Mouse (Mus musculus) C2C12 (cell line): ENCODE data around the gene Mettl21a. TPM values are rescaled to one million over a fixed set of nuclear protein-coding genes. Genes with fewer than 3 reads are reported as not detected.
"Not testable (repeated sequence)": the region's sequence is repeated elsewhere in the genome, so short reads cannot be mapped to it uniquely, and the experiment has no call there.

Experiments
- H3K27me3 ChIP-seq: one replicate; pipeline ENCODE4 v1.6.1; 2011; ENCODE audit not compliant: control insufficient read depth, insufficient read depth, insufficient read length
- H3K36me3 ChIP-seq: one replicate; pipeline ENCODE4 v1.6.1; 2011; ENCODE audit not compliant: control insufficient read depth, insufficient read depth
- H3K4me3 ChIP-seq: one replicate; pipeline ENCODE4 v1.5.1; 2011; ENCODE audit warnings: mild to moderate bottlenecking, control low read depth; ENCODE audit not compliant: poor library complexity, insufficient read depth, severe bottlenecking
- H3K79me2 ChIP-seq: one replicate; pipeline ENCODE4 v1.6.1; 2011; ENCODE audit not compliant: control insufficient read depth, insufficient read depth
- H3K79me3 ChIP-seq: one replicate; pipeline ENCODE4 v1.6.1; 2011; ENCODE audit warnings: low read depth, control low read depth
- H3ac ChIP-seq: one replicate; pipeline ENCODE3; 2011; ENCODE audit warnings: low read depth; ENCODE audit not compliant: control insufficient read depth, insufficient read length
- CEBPB ChIP-seq: IDR thresholded peaks from one replicate; pipeline ENCODE4 v1.6.1; 2011; ENCODE audit warnings: low read depth, mild to moderate bottlenecking, control low read depth, moderate library complexity
- CTCF ChIP-seq: IDR thresholded peaks from one replicate; pipeline ENCODE4 v1.5.1; 2011; ENCODE audit not compliant: control insufficient read depth, insufficient read depth, insufficient read length
- FOSL1 ChIP-seq: IDR thresholded peaks from one replicate; pipeline ENCODE4 v1.8.0; 2011; ENCODE audit warnings: mild to moderate bottlenecking, low read length; ENCODE audit not compliant: poor library complexity, insufficient read depth, severe bottlenecking
- MAX ChIP-seq: IDR thresholded peaks from one replicate; pipeline ENCODE4 v1.6.1; 2011; ENCODE audit warnings: mild to moderate bottlenecking, control low read depth
- MYOD1 ChIP-seq: IDR thresholded peaks from one replicate; pipeline ENCODE4 v1.6.1; 2011; ENCODE audit warnings: low read depth; ENCODE audit not compliant: control insufficient read depth, insufficient read length
- MYOG ChIP-seq: IDR thresholded peaks from one replicate; pipeline ENCODE4 v1.6.1; 2011; ENCODE audit not compliant: control insufficient read depth, insufficient read length; ENCODE audit errors: extremely low read depth
- USF1 ChIP-seq: IDR thresholded peaks from one replicate; pipeline ENCODE4 v1.6.1; 2011; ENCODE audit warnings: low read depth, mild to moderate bottlenecking, control low read depth, moderate library complexity
- polyA plus RNA-seq: library from polyadenylated mRNA; unstranded; fragments of >200 nt; fragmentation: generic; extraction: Trizol; gene quantifications from one replicate; pipeline ENCODE4 v1.2.1, GENCODE M21; 2012; ENCODE audit warnings: missing spikeins

Gene Mettl21a
- polyA plus RNA-seq, 1 experiment, result 27.9 TPM

GRCm38 (mm10) chr1:64578801-64579200 is 38.2 kb downstream of the Mettl21a start:
- H3ac ChIP-seq, result no peak overlapping the region
- no peaks in the 10 kb centered on the region for H3K79me2 ChIP-seq
- no peaks in the 10 kb centered on the region for H3K27me3 ChIP-seq
- TF ChIP-seq MYOG (no peak), USF1 (no peak), CEBPB (no peak), CTCF (no peak), FOSL1 (no peak), MAX (no peak), MYOD1 (no peak)
- H3K36me3 ChIP-seq, result peaks cover 74% of the 10 kb centered on the region
- no peaks in the 10 kb centered on the region for H3K79me3 ChIP-seq
- no peak overlapping the region for H3K4me3 ChIP-seq

GRCm38 (mm10) chr1:64577911-64578310 is 39.1 kb downstream of the Mettl21a start:
- not testable (repeated sequence) for H3K79me2 ChIP-seq, H3ac ChIP-seq, H3K27me3 ChIP-seq, H3K4me3 ChIP-seq, H3K79me3 ChIP-seq
- peaks cover 79% of the 10 kb centered on the region for H3K36me3 ChIP-seq

- H3K36me3 ChIP-seq, result peaks cover 85% of the 10 kb centered on the region
- no peaks in the 10 kb centered on the region for H3K79me2 ChIP-seq
- no peaks in the 10 kb centered on the region for H3K27me3 ChIP-seq
- no peak overlapping the region for H3ac ChIP-seq
- H3K4me3 ChIP-seq, result no peak overlapping the region
- H3K79me3 ChIP-seq, result no peaks in the 10 kb centered on the region
- TF ChIP-seq MAX, result no peak
Measured at GRCm38 (mm10) chr1:64576732-64577131, 40.3 kb downstream of the Mettl21a start.

GRCm38 (mm10) chr1:64576022-64576421 is 41.0 kb downstream of the Mettl21a start:
- Histone ChIP-seq H3K79me2 (no peaks in the 10 kb centered on the region), H3ac (no peak overlapping the region), H3K79me3 (no peaks in the 10 kb centered on the region), H3K27me3 (no peaks in the 10 kb centered on the region), H3K4me3 (no peak overlapping the region), H3K36me3 (peaks cover 85% of the 10 kb centered on the region)
- TF ChIP-seq MYOG, result no peak

- Histone ChIP-seq H3K79me3 (no peaks in the 10 kb centered on the region), H3K79me2 (no peaks in the 10 kb centered on the region), H3K27me3 (no peaks in the 10 kb centered on the region), H3K36me3 (peaks cover 82% of the 10 kb centered on the region), H3K4me3 (no peak overlapping the region), H3ac (no peak overlapping the region)
- TF ChIP-seq MYOG (no peak), MYOD1 (no peak), FOSL1 (no peak), CTCF (no peak), MAX (no peak), USF1 (no peak), CEBPB (no peak)
Measured at GRCm38 (mm10) chr1:64568206-64568605, 48.8 kb downstream of the Mettl21a start.

- peaks cover 62% of the 10 kb centered on the region for H3K36me3 ChIP-seq
- H3K79me2 ChIP-seq, result no peaks in the 10 kb centered on the region
- TF ChIP-seq CTCF (no peak), USF1 (no peak), FOSL1 (no peak), MYOD1 (no peak), CEBPB (no peak), MYOG (no peak), MAX (no peak)
- peaks cover 10% of the 10 kb centered on the region for H3K79me3 ChIP-seq
- H3K4me3 ChIP-seq, result no peak overlapping the region
- H3K27me3 ChIP-seq, result no peaks in the 10 kb centered on the region
- no peak overlapping the region for H3ac ChIP-seq
Measured at GRCm38 (mm10) chr1:64560105-64560504, 56.9 kb downstream of the Mettl21a start.

Other genes with a start within 250 kb of the Mettl21a start
- 11.2 TPM for gene Creb1, start 84.6 kb downstream of the Mettl21a start, polyA plus RNA-seq
- 40.5 TPM for gene Ccnyl1, start 73.2 kb upstream of the Mettl21a start, polyA plus RNA-seq
- gene Fzd5, start 120.5 kb upstream of the Mettl21a start, polyA plus RNA-seq, result 1.5 TPM